Mouse (Mus musculus): ENCODE results near the gene Mdm2. TPM values are rescaled to one million over a fixed set of nuclear protein-coding genes. Genes with fewer than 3 reads are reported as not detected.
"Not testable (repeated sequence)": the region's sequence is repeated elsewhere in the genome, so short reads cannot be mapped to it uniquely, and the experiment has no call there.

The Mdm2 gene
- polyA plus RNA-seq, 1 experiment from 2014 or later = 20.7 TPM

GRCm38 (mm10) chr10:117718161-117719119 is 7.9 kb upstream of the Mdm2 start:
- H3K36me3 ChIP-seq (ENCODE audit: control insufficient read depth, insufficient read depth) = no peaks in the 10 kb centered on the region
- H3K9ac ChIP-seq (ENCODE audit: low read depth, low read length) = no peak overlapping the region
- no peak overlapping the region for H3K4me2 ChIP-seq (ENCODE audit: low read depth, low read length)
- ATAC-seq (ENCODE audit: low read depth) = peak; percentile 11; the same call in 1 of the 2 replicates
- no peaks in the 10 kb centered on the region for H3K9me3 ChIP-seq (replicated peaks; ENCODE audit: control insufficient read depth, low read length)
- 58% methylated on average over 19 of the region's 19 CpGs for WGBS (ENCODE audit: insufficient replicate concordance)
- H3K27ac ChIP-seq (ENCODE audit: low read length) = no peak overlapping the region; the same call in 1 of the 2 replicates
- H3K4me3 ChIP-seq (ENCODE audit: low read depth, low read length) = no peak overlapping the region
- peaks cover 2% of the 10 kb centered on the region for H3K4me1 ChIP-seq (ENCODE audit: control insufficient read depth, low read depth, low read length)
- no peaks in the 10 kb centered on the region for H3K27me3 ChIP-seq (ENCODE audit: control insufficient read depth, insufficient read depth, low read depth, low read length)

- peak; percentile 66 for ATAC-seq (ENCODE audit: low read depth)
- H3K4me2 ChIP-seq (ENCODE audit: low read depth, low read length) = no peak overlapping the region
- 14% methylated on average over 4 of the region's 4 CpGs for WGBS (ENCODE audit: insufficient replicate concordance)
- no peaks in the 10 kb centered on the region for H3K36me3 ChIP-seq (ENCODE audit: control insufficient read depth, insufficient read depth)
- H3K27ac ChIP-seq (ENCODE audit: low read length) = no peak overlapping the region; the same call in 1 of the 2 replicates
- H3K4me1 ChIP-seq (ENCODE audit: control insufficient read depth, low read depth, low read length) = peaks cover 2% of the 10 kb centered on the region
- H3K9ac ChIP-seq (ENCODE audit: low read depth, low read length) = no peak overlapping the region
- no peak overlapping the region for H3K4me3 ChIP-seq (ENCODE audit: low read depth, low read length)
- no peaks in the 10 kb centered on the region for H3K27me3 ChIP-seq (ENCODE audit: control insufficient read depth, insufficient read depth, low read depth, low read length)
- H3K9me3 ChIP-seq (replicated peaks; ENCODE audit: control insufficient read depth, low read length) = no peaks in the 10 kb centered on the region
These were observed 7.0 kb upstream of the Mdm2 start for GRCm38 (mm10) chr10:117717583-117717982.

- Histone ChIP-seq H3K4me3 (ENCODE audit: low read depth, low read length) (no peak overlapping the region), H3K4me2 (ENCODE audit: low read depth, low read length) (no peak overlapping the region), H3K27ac (ENCODE audit: low read length) (no peak overlapping the region), H3K4me1 (ENCODE audit: control insufficient read depth, low read depth, low read length) (peaks cover 2% of the 10 kb centered on the region), H3K9ac (ENCODE audit: low read depth, low read length) (no peak overlapping the region), H3K36me3 (ENCODE audit: control insufficient read depth, insufficient read depth) (no peaks in the 10 kb centered on the region), H3K27me3 (ENCODE audit: control insufficient read depth, insufficient read depth, low read depth, low read length) (no peaks in the 10 kb centered on the region), H3K9me3 (replicated peaks; ENCODE audit: control insufficient read depth, low read length) (no peaks in the 10 kb centered on the region)
- no peak for ATAC-seq (ENCODE audit: low read depth)
- 66% methylated on average over 3 of the region's 3 CpGs for WGBS (ENCODE audit: insufficient replicate concordance)
These were observed 6.1 kb upstream of the Mdm2 start for GRCm38 (mm10) chr10:117716686-117717085.

GRCm38 (mm10) chr10:117715654-117716053 is 5.1 kb upstream of the Mdm2 start:
- not testable (repeated sequence) for H3K9me3 ChIP-seq (replicated peaks; ENCODE audit: control insufficient read depth, low read length); H3K4me3 ChIP-seq (ENCODE audit: low read depth, low read length); ATAC-seq (ENCODE audit: low read depth); H3K27me3 ChIP-seq (ENCODE audit: control insufficient read depth, insufficient read depth, low read depth, low read length); H3K27ac ChIP-seq (ENCODE audit: low read length); H3K4me1 ChIP-seq (ENCODE audit: control insufficient read depth, low read depth, low read length); H3K9ac ChIP-seq (ENCODE audit: low read depth, low read length); H3K4me2 ChIP-seq (ENCODE audit: low read depth, low read length); H3K36me3 ChIP-seq (ENCODE audit: control insufficient read depth, insufficient read depth)
- 65% methylated on average over 1 of the region's 1 CpGs for WGBS (ENCODE audit: insufficient replicate concordance)

GRCm38 (mm10) chr10:117714928-117715500 is 4.5 kb upstream of the Mdm2 start:
- Histone ChIP-seq H3K4me2 (ENCODE audit: low read depth, low read length) (no peak overlapping the region), H3K9me3 (replicated peaks; ENCODE audit: control insufficient read depth, low read length) (no peaks in the 10 kb centered on the region), H3K27me3 (ENCODE audit: control insufficient read depth, insufficient read depth, low read depth, low read length) (no peaks in the 10 kb centered on the region), H3K4me3 (ENCODE audit: low read depth, low read length) (no peak overlapping the region), H3K27ac (ENCODE audit: low read length) (no peak overlapping the region), H3K36me3 (ENCODE audit: control insufficient read depth, insufficient read depth) (no peaks in the 10 kb centered on the region), H3K4me1 (ENCODE audit: control insufficient read depth, low read depth, low read length) (peaks cover 8% of the 10 kb centered on the region), H3K9ac (ENCODE audit: low read depth, low read length) (no peak overlapping the region)
- 42% methylated on average over 4 of the region's 4 CpGs for WGBS (ENCODE audit: insufficient replicate concordance)
- ATAC-seq (ENCODE audit: low read depth) = no peak

GRCm38 (mm10) chr10:117714048-117714545 is 3.5 kb upstream of the Mdm2 start:
- H3K9ac ChIP-seq (ENCODE audit: low read depth, low read length) = no peak overlapping the region
- no peak overlapping the region for H3K4me2 ChIP-seq (ENCODE audit: low read depth, low read length)
- H3K27ac ChIP-seq (ENCODE audit: low read length) = no peak overlapping the region
- WGBS (ENCODE audit: insufficient replicate concordance) = 64% methylated on average over 3 of the region's 3 CpGs
- H3K9me3 ChIP-seq (replicated peaks; ENCODE audit: control insufficient read depth, low read length) = no peaks in the 10 kb centered on the region
- no peak overlapping the region for H3K4me3 ChIP-seq (ENCODE audit: low read depth, low read length)
- no peaks in the 10 kb centered on the region for H3K27me3 ChIP-seq (ENCODE audit: control insufficient read depth, insufficient read depth, low read depth, low read length)
- peaks cover 8% of the 10 kb centered on the region for H3K4me1 ChIP-seq (ENCODE audit: control insufficient read depth, low read depth, low read length)
- ATAC-seq (ENCODE audit: low read depth) = no peak
- no peaks in the 10 kb centered on the region for H3K36me3 ChIP-seq (ENCODE audit: control insufficient read depth, insufficient read depth)

- Histone ChIP-seq H3K4me1 (ENCODE audit: control insufficient read depth, low read depth, low read length) (peaks cover 12% of the 10 kb centered on the region), H3K9ac (ENCODE audit: low read depth, low read length) (no peak overlapping the region), H3K4me2 (ENCODE audit: low read depth, low read length) (no peak overlapping the region), H3K27ac (ENCODE audit: low read length) (no peak overlapping the region), H3K9me3 (replicated peaks; ENCODE audit: control insufficient read depth, low read length) (no peaks in the 10 kb centered on the region), H3K36me3 (ENCODE audit: control insufficient read depth, insufficient read depth) (no peaks in the 10 kb centered on the region; the same call in 1 of the 2 replicates), H3K27me3 (ENCODE audit: control insufficient read depth, insufficient read depth, low read depth, low read length) (no peaks in the 10 kb centered on the region), H3K4me3 (ENCODE audit: low read depth, low read length) (no peak overlapping the region)
- no peak for ATAC-seq (ENCODE audit: low read depth)
- WGBS (ENCODE audit: insufficient replicate concordance) = 85% methylated on average over 8 of the region's 8 CpGs
These were observed 2.9 kb upstream of the Mdm2 start for GRCm38 (mm10) chr10:117713466-117713865.

- peaks cover 12% of the 10 kb centered on the region for H3K4me1 ChIP-seq (ENCODE audit: control insufficient read depth, low read depth, low read length)
- no peaks in the 10 kb centered on the region; the same call in 1 of the 2 replicates for H3K36me3 ChIP-seq (ENCODE audit: control insufficient read depth, insufficient read depth)
- ATAC-seq (ENCODE audit: low read depth) = no peak
- H3K27ac ChIP-seq (ENCODE audit: low read length) = no peak overlapping the region
- no peak overlapping the region for H3K9ac ChIP-seq (ENCODE audit: low read depth, low read length)
- no peak overlapping the region for H3K4me2 ChIP-seq (ENCODE audit: low read depth, low read length)
- H3K9me3 ChIP-seq (replicated peaks; ENCODE audit: control insufficient read depth, low read length) = no peaks in the 10 kb centered on the region
- no peak overlapping the region for H3K4me3 ChIP-seq (ENCODE audit: low read depth, low read length)
- no peaks in the 10 kb centered on the region for H3K27me3 ChIP-seq (ENCODE audit: control insufficient read depth, insufficient read depth, low read depth, low read length)
- WGBS (ENCODE audit: insufficient replicate concordance) = 74% methylated on average over 9 of the region's 9 CpGs
These were observed 2.3 kb upstream of the Mdm2 start for GRCm38 (mm10) chr10:117712871-117713270.
